17 mouse cellular contexts compared by ENCODE assay signal in genomic region chr6:92555675-92556074, GRCm38 (mm10).
DNase-seq lines count a peak whose midpoint lies in the region; ATAC-seq and TF ChIP-seq lines count a peak whose summit lies in the region.
"Had no signal": no experiment of that assay in that cellular context is flagged by ENCODE, and none has a peak within 500 bp of the region (broad histone marks: within the 10 kb centered on the region; RNA-seq: fewer than 3 reads in every experiment).

No protein-coding gene starts in this region.

- no peak overlapping the region for H3K4me3 ChIP-seq in heart, adult 2 months
- H3K4me3 ChIP-seq: forebrain, embryonic 12.5 days; heart, embryonic 13.5 days; hindbrain, embryonic 12.5 days; left cerebral cortex, adult 2 months; megakaryocyte, embryonic 14.5 days had no signal

- in situ Hi-C loops in Patski (cut with MboI; ENCODE audit: low pct_unique_long_range_greater_than_20kb) = no loop called here

- H3K79me2 ChIP-seq in heart, adult 2 months (replicated peaks; ENCODE audit: control insufficient read depth, insufficient read depth, low read length) = no peaks in the 10 kb centered on the region

- DNase-seq in heart, adult 2 months = peak; percentile 24 to 29
- DNase-seq in heart, postnatal 25 days (ENCODE audit: low spot score) = no peak
- peak; percentile 73 for DNase-seq in 3T3-L1 (ENCODE audit: low read depth, low spot score)
- peak; percentile 30 for DNase-seq in Patski (ENCODE audit: low read depth, low spot score)
- peak; percentile 19 to 23 for DNase-seq in heart, postnatal 36 days
- DNase-seq in natural killer cell, adult 2 months (ENCODE audit: low spot score in 2 of 2) = no peak
- DNase-seq in frontal cortex, adult 2 months (ENCODE audit: extremely low spot score in 1 of 2, low spot score in 1 of 2) = no peak
- DNase-seq in layer of hippocampus, adult 9-11 months = no peak
- DNase-seq: cerebellum, adult 9-10 months; embryo, embryonic 11 days; thymus, adult 2 months had no signal

- ATAC-seq in Patski = peak; percentile 35
- ATAC-seq: intestine, embryonic 16.5 days had no signal

- CTCF ChIA-PET in Patski (lab: Charles Lee) = interaction anchor here (1.0 to 1.6 kb wide), 3 partner anchors 14 to 111 kb away, joined by 3 to 4 read pairs (median 3); no protein-coding TSS in a partner anchor

- no peak for TF ChIP-seq EP300 in heart, adult 2 months (IDR thresholded peaks at IDR 0.05; ENCODE audit: insufficient read depth, low read depth, low read length)

- H3K27me3 ChIP-seq in heart, adult 2 months (ENCODE audit: control insufficient read depth, insufficient read depth, low read length) = no peaks in the 10 kb centered on the region
- H3K27me3 ChIP-seq in Patski = no peaks in the 10 kb centered on the region
- H3K27me3 ChIP-seq: forebrain, embryonic 12.5 days; heart, embryonic 13.5 days; hindbrain, embryonic 12.5 days; megakaryocyte, embryonic 14.5 days had no signal

- POLR2A ChIA-PET in Patski (lab: Charles Lee) = interaction anchor here (0.6 kb wide), 1 partner anchor 248 kb away, joined by 5 read pairs; no protein-coding TSS in a partner anchor

- TF ChIP-seq CTCF in heart, adult 2 months (IDR thresholded peaks at IDR 0.05) = no peak
- no peak for TF ChIP-seq CTCF in Patski (IDR thresholded peaks at IDR 0.05)

- H3K36me3 ChIP-seq in heart, adult 2 months (ENCODE audit: control insufficient read depth, insufficient read depth, low read length) = no peaks in the 10 kb centered on the region
- H3K36me3 ChIP-seq: forebrain, embryonic 12.5 days; heart, embryonic 13.5 days; hindbrain, embryonic 12.5 days had no signal

- H3K4me1 ChIP-seq in heart, adult 2 months (ENCODE audit: control insufficient read depth, insufficient read depth, low read length) = peaks cover 1% of the 10 kb centered on the region; the same call in 1 of the 2 replicates
- H3K4me1 ChIP-seq: forebrain, embryonic 12.5 days; hindbrain, embryonic 12.5 days; megakaryocyte, embryonic 14.5 days had no signal

- no peak for TF ChIP-seq POLR2A in heart, adult 2 months (IDR thresholded peaks at IDR 0.05; ENCODE audit: insufficient read depth, low read depth, low read length)

- intact Hi-C loops in heart, adult 2 months (cut with DNase I) = no loop called here
- intact Hi-C loops in heart, postnatal 25 days (cut with DNase I) = loop anchor here (5.0 kb wide), 1 partner anchor 52 kb away; no protein-coding TSS in a partner anchor
- intact Hi-C loops in heart, postnatal 36 days (cut with DNase I) = no loop called here

- 38% methylated on average over 2 of the region's 2 CpGs for WGBS in heart, adult 2 months

- no peak overlapping the region for H3K9ac ChIP-seq in heart, adult 2 months (ENCODE audit: low read depth, low read length)
- H3K9ac ChIP-seq: forebrain, embryonic 12.5 days; heart, embryonic 13.5 days; hindbrain, embryonic 12.5 days had no signal

- H3K27ac ChIP-seq in heart, adult 2 months = no peak overlapping the region
- H3K27ac ChIP-seq: forebrain, embryonic 12.5 days; heart, embryonic 13.5 days; hindbrain, embryonic 12.5 days; left cerebral cortex, adult 2 months had no signal

Comparison
In these comparisons a context has a peak if more than half of its experiments do, and no peak if none do; other contexts are left out.
1. DNase-seq: peak in heart, adult 2 months (2 of 2), 3T3-L1 (single experiment), Patski (single experiment) and heart, postnatal 36 days (2 of 2); none in heart, postnatal 25 days (single experiment), natural killer cell, adult 2 months (0 of 2), frontal cortex, adult 2 months (0 of 2) and layer of hippocampus, adult 9-11 months (single experiment).